Mouse (Mus musculus): ENCODE data around the gene Trpc3. TPM values are rescaled to one million over a fixed set of nuclear protein-coding genes. Genes with fewer than 3 reads are reported as not detected.
"Not testable (repeated sequence)": the region's sequence is repeated elsewhere in the genome, so short reads cannot be mapped to it uniquely, and the experiment has no call there.

The Trpc3 gene
- total and polyA plus RNA-seq, 3 experiments: not detected

DNA sequence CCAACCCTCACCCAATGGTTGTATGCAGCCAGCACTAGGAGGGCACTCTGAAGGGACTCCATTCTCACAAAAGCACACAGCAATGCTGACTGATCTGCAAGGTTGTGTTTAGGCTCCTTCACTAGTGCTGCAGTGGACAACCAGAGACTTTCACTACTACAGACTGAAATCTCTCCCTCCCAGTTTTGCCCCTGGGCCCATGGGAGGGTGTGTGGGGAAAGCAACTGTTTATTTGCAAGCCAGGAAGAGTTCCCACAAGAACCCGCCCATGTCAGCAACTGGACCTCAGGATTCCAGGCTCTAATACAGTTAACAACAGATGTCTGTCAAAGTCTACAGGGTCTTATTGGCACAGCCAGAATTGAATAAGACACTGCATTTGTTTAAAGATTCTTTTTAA lies 14.1 kb downstream of the Trpc3 start:
- Histone ChIP-seq H3K9me3 (replicated peaks; ENCODE audit: insufficient read depth, low read length) (no peaks in the 10 kb centered on the region), H3K27me3 (ENCODE audit: control insufficient read depth in 1 of 2, insufficient read depth in 2 of 2, low read length in 2 of 2) (peaks cover 0 to 2% of the 10 kb centered on the region in 2 experiments; a peak in 1 of 4 replicates), H3K9ac (ENCODE audit: control insufficient read depth, low read depth, low read length, poor library complexity, severe bottlenecking) (no peak overlapping the region), H3K4me3 (ENCODE audit: control insufficient read depth in 1 of 2, insufficient read depth in 1 of 2, low read depth in 2 of 2, low read length in 2 of 2) (no peak overlapping the region), H3K4me1 (ENCODE audit: control insufficient read depth in 1 of 2, insufficient read depth in 2 of 2, low read length in 2 of 2) (no peaks in the 10 kb centered on the region), H3K27ac (ENCODE audit: control insufficient read depth, low read depth, low read length) (no peak overlapping the region), H3K79me2 (ENCODE audit: control insufficient read depth, insufficient read depth, low read length, poor library complexity) (no peaks in the 10 kb centered on the region), H3K36me3 (ENCODE audit: control insufficient read depth in 1 of 2, insufficient read depth in 2 of 2, low read length in 2 of 2) (no peaks in the 10 kb centered on the region)
- DNase-seq (ENCODE audit: low read depth, low spot score): no peak
- TF ChIP-seq MAZ (IDR thresholded peaks at IDR 0.05; ENCODE audit: low read depth, low read length) (no peak), NELFE (IDR thresholded peaks at IDR 0.05; ENCODE audit: low read depth, low read length) (no peak), MEF2A (IDR thresholded peaks at IDR 0.05; ENCODE audit: extremely low read depth, insufficient replicate concordance, low read depth, low read length, poor library complexity, severe bottlenecking) (no peak), POLR2A (IDR thresholded peaks at IDR 0.05; ENCODE audit: control insufficient read depth in 1 of 2, insufficient read depth in 1 of 2, low read depth in 1 of 2, low read length in 2 of 2, poor library complexity in 1 of 2) (no peak), GATA1 (IDR thresholded peaks at IDR 0.05; ENCODE audit: low read depth, low read length) (no peak), JUND (IDR thresholded peaks at IDR 0.05; ENCODE audit: low read depth, low read length) (no peak), UBTF (IDR thresholded peaks at IDR 0.05; ENCODE audit: borderline replicate concordance, insufficient read depth, low read depth, low read length) (no peak), BHLHE40 (IDR thresholded peaks at IDR 0.05; ENCODE audit: borderline replicate concordance, low read depth, low read length) (no peak), TBP (IDR thresholded peaks at IDR 0.05; ENCODE audit: low read depth, low read length) (no peak), ZKSCAN1 (IDR thresholded peaks at IDR 0.05; ENCODE audit: low read depth, low read length) (no peak), MYC (IDR thresholded peaks at IDR 0.05; ENCODE audit: low read depth, low read length) (no peak)

DNA sequence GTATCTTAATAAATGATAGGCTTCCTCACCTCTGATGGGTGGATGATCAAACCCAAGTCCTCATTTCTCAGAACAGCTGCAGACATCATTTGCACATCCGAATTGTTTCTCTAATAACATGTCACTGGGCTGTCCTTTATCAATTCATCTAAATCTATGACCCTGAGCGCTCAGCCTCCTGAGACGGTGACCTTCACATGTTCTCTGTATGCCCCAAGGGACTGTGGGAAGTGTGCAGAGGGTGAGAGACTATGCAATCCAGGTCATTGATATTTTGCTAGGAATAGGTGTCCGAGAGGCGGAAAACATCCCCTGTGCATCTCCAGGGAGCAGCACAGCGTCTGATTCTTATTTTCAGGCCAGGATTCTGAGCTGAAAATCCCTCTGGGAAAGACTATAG lies 22.2 kb downstream of the Trpc3 start:
- no peak for DNase-seq (ENCODE audit: low read depth, low spot score)
- Histone ChIP-seq H3K79me2 (ENCODE audit: control insufficient read depth, insufficient read depth, low read length, poor library complexity) (no peaks in the 10 kb centered on the region), H3K36me3 (ENCODE audit: control insufficient read depth in 1 of 2, insufficient read depth in 2 of 2, low read length in 2 of 2) (no peaks in the 10 kb centered on the region), H3K27ac (ENCODE audit: control insufficient read depth, low read depth, low read length) (no peak overlapping the region), H3K9ac (ENCODE audit: control insufficient read depth, low read depth, low read length, poor library complexity, severe bottlenecking) (no peak overlapping the region), H3K27me3 (ENCODE audit: control insufficient read depth in 1 of 2, insufficient read depth in 2 of 2, low read length in 2 of 2) (no peaks in the 10 kb centered on the region), H3K4me3 (ENCODE audit: control insufficient read depth in 1 of 2, insufficient read depth in 1 of 2, low read depth in 2 of 2, low read length in 2 of 2) (no peak overlapping the region), H3K4me1 (ENCODE audit: control insufficient read depth in 1 of 2, insufficient read depth in 2 of 2, low read length in 2 of 2) (no peaks in the 10 kb centered on the region), H3K9me3 (replicated peaks; ENCODE audit: insufficient read depth, low read length) (no peaks in the 10 kb centered on the region)
- no peak for TF ChIP-seq MYC (IDR thresholded peaks at IDR 0.05; ENCODE audit: low read depth, low read length)
- TF ChIP-seq NELFE (IDR thresholded peaks at IDR 0.05; ENCODE audit: low read depth, low read length): no peak

GRCm38 (mm10) chr3:36645245-36645559 lies 44.8 kb downstream of the Trpc3 start:
- H3K4me1 ChIP-seq (ENCODE audit: control insufficient read depth in 1 of 2, insufficient read depth in 2 of 2, low read length in 2 of 2); H3K27ac ChIP-seq (ENCODE audit: control insufficient read depth, low read depth, low read length); H3K9ac ChIP-seq (ENCODE audit: control insufficient read depth, low read depth, low read length, poor library complexity, severe bottlenecking); H3K27me3 ChIP-seq (ENCODE audit: control insufficient read depth in 1 of 2, insufficient read depth in 2 of 2, low read length in 2 of 2); H3K4me3 ChIP-seq (ENCODE audit: control insufficient read depth in 1 of 2, insufficient read depth in 1 of 2, low read depth in 2 of 2, low read length in 2 of 2); H3K9me3 ChIP-seq (replicated peaks; ENCODE audit: insufficient read depth, low read length); H3K36me3 ChIP-seq (ENCODE audit: control insufficient read depth in 1 of 2, insufficient read depth in 2 of 2, low read length in 2 of 2); DNase-seq (ENCODE audit: low read depth, low spot score); H3K79me2 ChIP-seq (ENCODE audit: control insufficient read depth, insufficient read depth, low read length, poor library complexity): not testable (repeated sequence)

All from MEL (cell line).